Mouse (Mus musculus) stomach, embryonic 15.5 days (tissue): ENCODE data around the gene Egfl8. TPM values are rescaled to one million over a fixed set of nuclear protein-coding genes. Genes with fewer than 3 reads are reported as not detected.

ENCODE experiments used
- ATAC-seq: fragments of 200-750 bp; cut with Nextera tagmentation; 2 replicates; pipeline ENCODE4 v1.8.0; 2017; ENCODE audit warnings: low read depth, moderate number of reproducible peaks, moderate TSS enrichment; ENCODE audit not compliant: insufficient read depth, low FRiP score
- H3K27ac ChIP-seq: fragments of 300-500 bp; sonication (generic); 2 replicates; pipeline ENCODE4 v1.5.1; 2015; ENCODE audit warnings: mild to moderate bottlenecking, inconsistent platforms
- H3K27me3 ChIP-seq: fragments of 300-500 bp; sonication (generic); replicated peaks from 2 replicates; pipeline ENCODE4 v1.6.1; 2015; ENCODE audit warnings: inconsistent platforms
- H3K36me3 ChIP-seq: fragments of 300-500 bp; sonication (generic); 2 replicates; pipeline ENCODE4 v1.6.1; 2015; ENCODE audit warnings: inconsistent platforms
- H3K4me1 ChIP-seq: fragments of 300-500 bp; sonication (generic); 2 replicates; pipeline ENCODE4 v1.6.1; 2015; ENCODE audit warnings: inconsistent platforms
- H3K4me2 ChIP-seq: fragments of 300-500 bp; sonication (generic); 2 replicates; pipeline ENCODE4 v1.6.1; 2015; ENCODE audit warnings: mild to moderate bottlenecking, inconsistent platforms
- H3K4me3 ChIP-seq: fragments of 300-500 bp; sonication (generic); replicated peaks from 2 replicates; pipeline ENCODE4 v1.5.1; 2015; ENCODE audit warnings: inconsistent platforms
- H3K9ac ChIP-seq: fragments of 300-500 bp; sonication (generic); 2 replicates; pipeline ENCODE4 v1.6.1; 2015; ENCODE audit warnings: inconsistent platforms
- H3K9me3 ChIP-seq: fragments of 300-500 bp; sonication (generic); 2 replicates; pipeline ENCODE4 v1.6.1; 2016; ENCODE audit warnings: inconsistent platforms
- WGBS: fragments of 180-500 bp; shearing (Covaris S2); methylation state at CpG from one replicate; pipeline ENCODE4 v1.1.7; 2015; 5-methylcytosine and 5-hydroxymethylcytosine counted together
- polyA plus RNA-seq: library from polyadenylated mRNA; unstranded; fragments of >200 nt; fragmentation: Nextera tagmentation; extraction: Ambion mirVana; gene quantifications from 2 replicates; pipeline ENCODE4 v1.2.1, GENCODE M21; 2015

Gene Egfl8
- polyA plus RNA-seq, 1 experiment from 2014 or later: 3.7 TPM

GRCm38 (mm10) chr17:34626062-34626772, 10.4 kb upstream of the Egfl8 start:
- H3K4me1 ChIP-seq: peaks cover 38% of the 10 kb centered on the region
- H3K27me3 ChIP-seq: peaks cover 17% of the 10 kb centered on the region
- WGBS: 44% methylated on average over 16 of the region's 16 CpGs
- H3K9me3 ChIP-seq: no peaks in the 10 kb centered on the region
- H3K4me2 ChIP-seq: peak overlapping the region; percentile 96
- peak overlapping the region; percentile 95 for H3K27ac ChIP-seq
- H3K36me3 ChIP-seq: peaks cover 11% of the 10 kb centered on the region
- peak overlapping the region; percentile 65; the same call in 1 of the 2 replicates for H3K9ac ChIP-seq
- H3K4me3 ChIP-seq: peak overlapping the region; percentile 77
- no peak for ATAC-seq

- H3K9ac ChIP-seq: no peak overlapping the region
- no peak overlapping the region for H3K27ac ChIP-seq
- peaks cover 5% of the 10 kb centered on the region; the same call in 1 of the 2 replicates for H3K27me3 ChIP-seq
- ATAC-seq: no peak
- H3K4me3 ChIP-seq: no peak overlapping the region
- H3K4me1 ChIP-seq: peaks cover 26% of the 10 kb centered on the region
- no peak overlapping the region for H3K4me2 ChIP-seq
- peaks cover 11% of the 10 kb centered on the region for H3K36me3 ChIP-seq
- WGBS: 86% methylated on average over 3 of the region's 3 CpGs
- no peaks in the 10 kb centered on the region for H3K9me3 ChIP-seq
Observed at GRCm38 (mm10) chr17:34624981-34625380, 9.2 kb upstream of the Egfl8 start.

- no peak for ATAC-seq
- Histone ChIP-seq H3K27ac (no peak overlapping the region), H3K9ac (no peak overlapping the region), H3K9me3 (no peaks in the 10 kb centered on the region), H3K27me3 (no peaks in the 10 kb centered on the region), H3K4me2 (no peak overlapping the region), H3K36me3 (peaks cover 11% of the 10 kb centered on the region), H3K4me1 (peaks cover 12% of the 10 kb centered on the region), H3K4me3 (no peak overlapping the region)
- WGBS: 85% methylated on average over 9 of the region's 9 CpGs
Observed at GRCm38 (mm10) chr17:34623161-34623560, 7.4 kb upstream of the Egfl8 start.

GRCm38 (mm10) chr17:34621006-34621405, 5.2 kb upstream of the Egfl8 start:
- no peak overlapping the region for H3K9ac ChIP-seq
- H3K9me3 ChIP-seq: no peaks in the 10 kb centered on the region
- H3K4me1 ChIP-seq: peaks cover 2% of the 10 kb centered on the region
- no peak for ATAC-seq
- no peaks in the 10 kb centered on the region for H3K27me3 ChIP-seq
- no peak overlapping the region for H3K4me2 ChIP-seq
- peaks cover 21% of the 10 kb centered on the region for H3K36me3 ChIP-seq
- WGBS: 72% methylated on average over 8 of the region's 8 CpGs
- no peak overlapping the region for H3K4me3 ChIP-seq
- no peak overlapping the region for H3K27ac ChIP-seq

GRCm38 (mm10) chr17:34618999-34619398, 3.2 kb upstream of the Egfl8 start:
- H3K27ac ChIP-seq: no peak overlapping the region
- H3K9me3 ChIP-seq: no peaks in the 10 kb centered on the region
- H3K27me3 ChIP-seq: no peaks in the 10 kb centered on the region
- no peak; the same call in 1 of the 2 replicates for ATAC-seq
- no peaks in the 10 kb centered on the region for H3K4me1 ChIP-seq
- H3K4me2 ChIP-seq: no peak overlapping the region
- no peak overlapping the region for H3K4me3 ChIP-seq
- peaks cover 26% of the 10 kb centered on the region for H3K36me3 ChIP-seq
- no peak overlapping the region for H3K9ac ChIP-seq
- WGBS: 15% methylated on average over 6 of the region's 6 CpGs

GRCm38 (mm10) chr17:34613830-34614229, 1.9 kb downstream of the Egfl8 start:
- 86% methylated on average over 10 of the region's 10 CpGs for WGBS
- Histone ChIP-seq H3K9ac (no peak overlapping the region), H3K4me1 (no peaks in the 10 kb centered on the region), H3K27me3 (no peaks in the 10 kb centered on the region), H3K4me2 (no peak overlapping the region), H3K36me3 (peaks cover 40% of the 10 kb centered on the region), H3K27ac (no peak overlapping the region), H3K4me3 (no peak overlapping the region), H3K9me3 (no peaks in the 10 kb centered on the region)
- ATAC-seq: no peak

GRCm38 (mm10) chr17:34613054-34613645, 2.6 kb downstream of the Egfl8 start:
- H3K27ac ChIP-seq: no peak overlapping the region
- WGBS: 84% methylated on average over 10 of the region's 11 CpGs
- H3K27me3 ChIP-seq: no peaks in the 10 kb centered on the region
- no peaks in the 10 kb centered on the region for H3K9me3 ChIP-seq
- peaks cover 40% of the 10 kb centered on the region for H3K36me3 ChIP-seq
- no peak for ATAC-seq
- no peak overlapping the region for H3K9ac ChIP-seq
- H3K4me1 ChIP-seq: peaks cover 6% of the 10 kb centered on the region
- H3K4me3 ChIP-seq: no peak overlapping the region
- H3K4me2 ChIP-seq: no peak overlapping the region

GRCm38 (mm10) chr17:34611050-34611449, 4.7 kb downstream of the Egfl8 start:
- Histone ChIP-seq H3K4me3 (no peak overlapping the region), H3K4me2 (no peak overlapping the region), H3K27ac (no peak overlapping the region), H3K36me3 (peaks cover 34% of the 10 kb centered on the region), H3K27me3 (no peaks in the 10 kb centered on the region), H3K9me3 (no peaks in the 10 kb centered on the region), H3K9ac (no peak overlapping the region), H3K4me1 (peaks cover 20% of the 10 kb centered on the region)
- WGBS: 87% methylated on average over 8 of the region's 8 CpGs
- no peak for ATAC-seq

GRCm38 (mm10) chr17:34607997-34608396, 7.8 kb downstream of the Egfl8 start:
- no peak overlapping the region for H3K9ac ChIP-seq
- H3K4me3 ChIP-seq: no peak overlapping the region
- no peak overlapping the region for H3K27ac ChIP-seq
- peaks cover 30% of the 10 kb centered on the region for H3K4me1 ChIP-seq
- no peak overlapping the region for H3K4me2 ChIP-seq
- H3K27me3 ChIP-seq: no peaks in the 10 kb centered on the region
- no peaks in the 10 kb centered on the region for H3K9me3 ChIP-seq
- H3K36me3 ChIP-seq: peaks cover 26% of the 10 kb centered on the region
- WGBS: 78% methylated on average over 7 of the region's 7 CpGs
- no peak for ATAC-seq

GRCm38 (mm10) chr17:34606186-34607039, 9.4 kb downstream of the Egfl8 start:
- H3K9ac ChIP-seq: peak overlapping the region; percentile 89
- H3K4me2 ChIP-seq: peak overlapping the region; percentile 85
- WGBS: 11% methylated on average over 32 of the region's 32 CpGs
- no peaks in the 10 kb centered on the region for H3K27me3 ChIP-seq
- ATAC-seq: no peak
- H3K9me3 ChIP-seq: no peaks in the 10 kb centered on the region
- peaks cover 18% of the 10 kb centered on the region for H3K36me3 ChIP-seq
- peaks cover 42% of the 10 kb centered on the region for H3K4me1 ChIP-seq
- H3K4me3 ChIP-seq: peak overlapping the region; percentile 80
- H3K27ac ChIP-seq: peak overlapping the region; percentile 84

GRCm38 (mm10) chr17:34605609-34606008, 10.2 kb downstream of the Egfl8 start:
- Histone ChIP-seq H3K27ac (peak overlapping the region; percentile 91), H3K4me2 (peak overlapping the region; percentile 85), H3K4me1 (peaks cover 42% of the 10 kb centered on the region), H3K9me3 (no peaks in the 10 kb centered on the region), H3K36me3 (peaks cover 13% of the 10 kb centered on the region), H3K9ac (peak overlapping the region; percentile 89), H3K4me3 (peak overlapping the region; percentile 80), H3K27me3 (no peaks in the 10 kb centered on the region)
- under 1% methylated on average over 25 of the region's 30 CpGs for WGBS
- peak; percentile 32 for ATAC-seq
